Mouse (Mus musculus): Measurements from ENCODE around the gene Olfr1013. TPM values are rescaled to one million over a fixed set of nuclear protein-coding genes. Genes with fewer than 3 reads are reported as not detected.

Olfr1013 gene
- total and polyA plus RNA-seq, 3 experiments: not detected

GRCm38 (mm10) chr2:85762666-85763065, 4.2 kb upstream of the Olfr1013 start, which contains the start of gene Olfr1012:
Gene Olfr1012 (minus strand): TSS chr2:85762766.
- dilution Hi-C loops (cut with MboI; ENCODE audit: extremely low pct_ligation_motif_present, extremely low pct_unique_long_range_greater_than_20kb, low sequenced_read_pairs): no loop called here
- Histone ChIP-seq H3K4me3 (replicated peaks in 1 of 3; ENCODE audit: low read depth in 2 of 3, low read length in 2 of 3, poor library complexity in 1 of 3) (no peak within 1 kb of the TSS), H3K4me1 (ENCODE audit: control insufficient read depth in 1 of 2, insufficient read depth in 2 of 2) (no peaks in the 10 kb centered on the region), H3K27ac (ENCODE audit: insufficient read depth, low read depth) (no peak within 1 kb of the TSS), H3K79me2 (replicated peaks; ENCODE audit: control insufficient read depth, extremely low read depth, insufficient read depth, poor library complexity, severe bottlenecking) (no peaks in the 10 kb centered on the region), H3K27me3 (replicated peaks) (no peaks in the 10 kb centered on the region), H3K9me3 (replicated peaks; ENCODE audit: low read length) (peaks cover 16% of the 10 kb centered on the region), H3K4me2 (ENCODE audit: insufficient read depth, low read depth, poor library complexity, severe bottlenecking) (no peak within 1 kb of the TSS), H3K36me3 (replicated peaks in 1 of 2; ENCODE audit: control insufficient read depth in 1 of 2, insufficient read depth in 1 of 2, low read length in 1 of 2) (no peaks in the 10 kb centered on the region), H3K9ac (ENCODE audit: insufficient read depth, low read depth) (no peak within 1 kb of the TSS)
- no peak for TF ChIP-seq ZKSCAN1 (IDR thresholded peaks at IDR 0.05; ENCODE audit: borderline replicate concordance, low read depth, low read length)
- TF ChIP-seq NELFE (IDR thresholded peaks at IDR 0.05; ENCODE audit: low read depth, low read length): no peak
- TF ChIP-seq HCFC1 (IDR thresholded peaks at IDR 0.05; ENCODE audit: low read depth, low read length): no peak
- TF ChIP-seq NRF1 (IDR thresholded peaks at IDR 0.05; ENCODE audit: low read depth, low read length): no peak
- no peak for TF ChIP-seq RCOR1 (conservative IDR thresholded peaks at IDR 0.05; ENCODE audit: low read depth, low read length)
- TF ChIP-seq MYC (IDR thresholded peaks at IDR 0.05; ENCODE audit: low read depth, low read length): no peak
- no peak for TF ChIP-seq MAFK (IDR thresholded peaks at IDR 0.05; ENCODE audit: insufficient replicate concordance, low read length)
- no peak for TF ChIP-seq CHD2 (IDR thresholded peaks at IDR 0.05; ENCODE audit: low read length)
- DNase-seq (ENCODE audit: extremely low read depth): no peak
- in situ Hi-C loops (cut with MboI; ENCODE audit: low pct_ligation_motif_present, low pct_unique_long_range_greater_than_20kb, low sequenced_read_pairs): no loop called here

- H3K27me3 ChIP-seq (replicated peaks): no peaks in the 10 kb centered on the region
- dilution Hi-C loops (cut with MboI; ENCODE audit: extremely low pct_ligation_motif_present, extremely low pct_unique_long_range_greater_than_20kb, low sequenced_read_pairs): no loop called here
- H3K4me1 ChIP-seq (ENCODE audit: control insufficient read depth in 1 of 2, insufficient read depth in 2 of 2): no peaks in the 10 kb centered on the region
- no peaks in the 10 kb centered on the region for H3K36me3 ChIP-seq (replicated peaks in 1 of 2; ENCODE audit: control insufficient read depth in 1 of 2, insufficient read depth in 1 of 2, low read length in 1 of 2)
- H3K4me3 ChIP-seq (replicated peaks in 1 of 3; ENCODE audit: low read depth in 2 of 3, low read length in 2 of 3, poor library complexity in 1 of 3): no peak within 1 kb of the TSS
- no peak for TF ChIP-seq ETS1 (conservative IDR thresholded peaks at IDR 0.05; ENCODE audit: low read depth, low read length)
- no peak for TF ChIP-seq E2F4 (IDR thresholded peaks at IDR 0.05; ENCODE audit: insufficient replicate concordance, low read depth, low read length)
- TF ChIP-seq CHD1 (IDR thresholded peaks at IDR 0.05; ENCODE audit: low read depth, low read length): no peak
- no peak for TF ChIP-seq RCOR1 (conservative IDR thresholded peaks at IDR 0.05; ENCODE audit: low read depth, low read length)
- no peak for TF ChIP-seq POLR2AphosphoS2 (IDR thresholded peaks at IDR 0.05; ENCODE audit: low read depth, low read length)
- no peak for TF ChIP-seq PAX5 (IDR thresholded peaks at IDR 0.05; ENCODE audit: low read length)
- TF ChIP-seq ZMIZ1 (IDR thresholded peaks at IDR 0.05; ENCODE audit: low read depth, low read length): no peak
- TF ChIP-seq USF2 (conservative IDR thresholded peaks at IDR 0.05; ENCODE audit: low read depth, low read length): no peak
- TF ChIP-seq NELFE (IDR thresholded peaks at IDR 0.05; ENCODE audit: low read depth, low read length): no peak
- TF ChIP-seq TCF12 (IDR thresholded peaks at IDR 0.05; ENCODE audit: low read depth, low read length): no peak
- TF ChIP-seq CHD2 (IDR thresholded peaks at IDR 0.05; ENCODE audit: low read length): no peak
- no peak for TF ChIP-seq RAD21 (IDR thresholded peaks at IDR 0.05; ENCODE audit: low read depth, low read length)
- no peak for TF ChIP-seq CTCF (conservative IDR thresholded peaks at IDR 0.05 in 1 of 2, IDR thresholded peaks at IDR 0.05 in 1 of 2; ENCODE audit: low read depth in 2 of 2, low read length in 2 of 2)
- no peak for TF ChIP-seq ELF1 (IDR thresholded peaks at IDR 0.05; ENCODE audit: low read depth, low read length)
- H3K4me2 ChIP-seq (ENCODE audit: insufficient read depth, low read depth, poor library complexity, severe bottlenecking): no peak within 1 kb of the TSS
- in situ Hi-C loops (cut with MboI; ENCODE audit: low pct_ligation_motif_present, low pct_unique_long_range_greater_than_20kb, low sequenced_read_pairs): no loop called here
- peaks cover 12% of the 10 kb centered on the region for H3K9me3 ChIP-seq (replicated peaks; ENCODE audit: low read length)
- H3K9ac ChIP-seq (ENCODE audit: insufficient read depth, low read depth): no peak within 1 kb of the TSS
- H3K79me2 ChIP-seq (replicated peaks; ENCODE audit: control insufficient read depth, extremely low read depth, insufficient read depth, poor library complexity, severe bottlenecking): no peaks in the 10 kb centered on the region
- DNase-seq (ENCODE audit: extremely low read depth): no peak
- H3K27ac ChIP-seq (ENCODE audit: insufficient read depth, low read depth): no peak within 1 kb of the TSS
These were observed 5.5 kb downstream of the Olfr1013 start, which contains the start of gene Olfr1014 for GRCm38 (mm10) chr2:85772413-85772812. Gene Olfr1014 (plus strand): TSS chr2:85772713.
